9 mouse cellular contexts compared by ENCODE assay signal in genomic region chr5:100536638-100537037, GRCm38 (mm10). TPM values are rescaled to one million over a fixed set of nuclear protein-coding genes. Genes with fewer than 3 reads are reported as not detected.
A peak's percentile ranks its signal among the peaks of the same experiment; 100 is the strongest.
DNase-seq lines count a peak whose midpoint lies in the region; TF ChIP-seq lines count a peak whose summit lies in the region.
"Had no signal": no experiment of that assay in that cellular context is flagged by ENCODE, and none has a peak within 500 bp of the region (broad histone marks: within the 10 kb centered on the region; RNA-seq: fewer than 3 reads in every experiment).

No protein-coding gene starts in this region.

- peak; percentile 49 for DNase-seq in adrenal gland, postnatal 14 days
- no peak for DNase-seq in adrenal gland, adult 18-20 months (ENCODE audit: low spot score in 2 of 2)
- DNase-seq in lung, adult 2 months, result peak; percentile 13
- DNase-seq in lung, adult 18-20 months, result no peak
- DNase-seq in embryo, embryonic 10 days (ENCODE audit: low spot score), result peak; percentile 59
- peak; percentile 18 to 43 for DNase-seq in left cerebral cortex, postnatal 25 days (ENCODE audit: low spot score in 2 of 2)
- DNase-seq in spleen, postnatal 36 days (ENCODE audit: low spot score in 2 of 2), result peak; percentile 42 to 48
- DNase-seq in urinary bladder, adult 2 months (ENCODE audit: low spot score), result no peak

- peak; percentile 52; the same call in 1 of the 2 replicates for TF ChIP-seq CTCF in lung, adult 2 months (IDR thresholded peaks at IDR 0.05; ENCODE audit: insufficient read depth, low read length)

- no peaks in the 10 kb centered on the region for H3K4me1 ChIP-seq in lung, adult 2 months (ENCODE audit: control insufficient read depth, insufficient read depth, low read length)
- H3K4me1 ChIP-seq: heart, embryonic 13.5 days had no signal

- no peak for TF ChIP-seq POLR2A in lung, adult 2 months (IDR thresholded peaks at IDR 0.05; ENCODE audit: borderline replicate concordance, extremely low read depth, low read depth, low read length)

- no peak overlapping the region for H3K4me3 ChIP-seq in lung, adult 2 months (replicated peaks; ENCODE audit: extremely low read depth, low read depth, low read length)
- H3K4me3 ChIP-seq: heart, embryonic 13.5 days had no signal

- intact Hi-C loops in left cerebral cortex, postnatal 25 days (cut with DNase I), result no loop called here

- WGBS in lung, adult 2 months, result 70% methylated on average over 3 of the region's 3 CpGs

RNA-seq across cellular contexts. Expression of gene Cops4, which starts 18.5 kb away (rescaled TPM):
- 61.9 and 63.4 TPM in 2 replicates for total RNA-seq in adrenal gland, postnatal 14 days (2021)
- 10 to 100 TPM; 70.5 to 71.4 TPM for total RNA-seq in adrenal gland, adult 18-20 months (2021)
- 14.2 and 20.9 TPM in 2 replicates for polyA plus RNA-seq in lung, adult 2 months (2012; rRNA removed)
- 10 to 100 TPM; 79.6 to 83.2 TPM for total RNA-seq in left cerebral cortex, postnatal 25 days (2021)
- 66.8 and 69.9 TPM in 2 replicates for polyA plus RNA-seq in urinary bladder, adult 2 months (2012; rRNA removed)

RNA-seq across cellular contexts. Expression of gene Plac8, which starts 35.4 kb away (rescaled TPM):
- 9.2 and 10.8 TPM in 2 replicates for total RNA-seq in adrenal gland, postnatal 14 days (2021)
- total RNA-seq in adrenal gland, adult 18-20 months (2021), result 1 to 10 TPM; 6.5 to 7.1 TPM
- polyA plus RNA-seq in lung, adult 2 months (2012; rRNA removed), result 49.8 and 87.4 TPM in 2 replicates
- not detected for total RNA-seq in left cerebral cortex, postnatal 25 days (2021)
- polyA plus RNA-seq in urinary bladder, adult 2 months (2012; rRNA removed), result 117 and 123 TPM in 2 replicates

RNA-seq across cellular contexts. Expression of gene Lin54, which starts 36.2 kb away (rescaled TPM):
- 12.5 and 15.7 TPM in 2 replicates for total RNA-seq in adrenal gland, postnatal 14 days (2021)
- 10 to 100 TPM in 1 of 2 experiments, 1 to 10 TPM in 1; 8.0 to 10.7 TPM for total RNA-seq in adrenal gland, adult 18-20 months (2021)
- polyA plus RNA-seq in lung, adult 2 months (2012; rRNA removed), result 4.5 and 5.2 TPM in 2 replicates
- 10 to 100 TPM; 16.2 to 23.6 TPM for total RNA-seq in left cerebral cortex, postnatal 25 days (2021)
- 6.2 and 6.6 TPM in 2 replicates for polyA plus RNA-seq in urinary bladder, adult 2 months (2012; rRNA removed)

Comparison
In these comparisons a context has a peak if more than half of its experiments do, and no peak if none do; other contexts are left out.
1. DNase-seq: peak in adrenal gland, postnatal 14 days (single experiment), lung, adult 2 months (single experiment), embryo, embryonic 10 days (single experiment), left cerebral cortex, postnatal 25 days (2 of 2) and spleen, postnatal 36 days (2 of 2); none in adrenal gland, adult 18-20 months (0 of 2), lung, adult 18-20 months (0 of 2) and urinary bladder, adult 2 months (single experiment).
2. RNA of gene Plac8, which starts 35.4 kb away (total RNA-seq): 9.2 to 10.8 TPM in adrenal gland, postnatal 14 days and 6.5 to 7.1 TPM in adrenal gland, adult 18-20 months; not detected in left cerebral cortex, postnatal 25 days; every median in the first group is over 4 times any median in the second.